Comparison of ENCODE assay signal across 19 mouse cellular contexts in genomic region chr5:148694352-148694751, GRCm38 (mm10).
DNase-seq lines count a peak whose midpoint lies in the region; ATAC-seq and TF ChIP-seq lines count a peak whose summit lies in the region.
"Had no signal": no experiment of that assay in that cellular context is flagged by ENCODE, and none has a peak within 500 bp of the region (broad histone marks: within the 10 kb centered on the region; RNA-seq: fewer than 3 reads in every experiment).

No protein-coding gene starts in this region.

- TF ChIP-seq CTCF in hindbrain, postnatal 0 days (IDR thresholded peaks at IDR 0.05; ENCODE audit: low read depth): no peak

- 66% methylated on average over 7 of the region's 7 CpGs for WGBS in midbrain, embryonic 11.5 days
- WGBS in midbrain, embryonic 16.5 days: 62% methylated on average over 7 of the region's 7 CpGs
- 30% methylated on average over 7 of the region's 7 CpGs for WGBS in embryonic facial prominence, embryonic 10.5 days
- WGBS in hindbrain, postnatal 0 days: 64% methylated on average over 7 of the region's 7 CpGs

- DNase-seq in midbrain, embryonic 11.5 days (ENCODE audit: low spot score, missing footprints): peak; percentile 81
- peak; percentile 83 for DNase-seq in embryonic facial prominence, embryonic 10.5 days (ENCODE audit: low spot score)
- DNase-seq in hindbrain, postnatal 0 days (ENCODE audit: low spot score): peak; percentile 43
- peak; percentile 76 for DNase-seq in retina, postnatal 1 day
- DNase-seq in ovary, adult 18-20 months (ENCODE audit: low spot score): no peak
- DNase-seq: kidney, postnatal 14 days; lung, postnatal 10 days; right cerebral cortex, postnatal 25 days; thymus, postnatal 14 days had no signal

- peak; percentile 42; the same call in 1 of the 2 replicates for ATAC-seq in midbrain, embryonic 11.5 days (ENCODE audit: low FRiP score)
- no peak for ATAC-seq in midbrain, embryonic 16.5 days
- no peak for ATAC-seq in hindbrain, postnatal 0 days
- ATAC-seq in megakaryocyte progenitor cell, adult 5-6 weeks (replicated peaks; ENCODE audit: poor library complexity): no peak
- ATAC-seq: forebrain, embryonic 14.5 days; intestine, embryonic 16.5 days had no signal

- H3K4me2 ChIP-seq in midbrain, embryonic 11.5 days: no peak overlapping the region
- no peak overlapping the region for H3K4me2 ChIP-seq in midbrain, embryonic 16.5 days (ENCODE audit: low read length)
- no peak overlapping the region for H3K4me2 ChIP-seq in hindbrain, postnatal 0 days (ENCODE audit: low read depth, low read length)
- H3K4me2 ChIP-seq: embryonic facial prominence, embryonic 15.5 days; heart, embryonic 12.5 days; limb, embryonic 15.5 days had no signal

- no peaks in the 10 kb centered on the region for H3K27me3 ChIP-seq in midbrain, embryonic 11.5 days (ENCODE audit: control insufficient read depth, insufficient read depth, low read length)
- H3K27me3 ChIP-seq in midbrain, embryonic 16.5 days (ENCODE audit: control insufficient read depth, insufficient read depth, low read depth, low read length): no peaks in the 10 kb centered on the region
- H3K27me3 ChIP-seq in embryonic facial prominence, embryonic 10.5 days (replicated peaks; ENCODE audit: low read depth, poor library complexity, severe bottlenecking): peaks cover 3% of the 10 kb centered on the region; the same call in 1 of the 2 replicates
- H3K27me3 ChIP-seq in hindbrain, postnatal 0 days (ENCODE audit: insufficient read depth, low read length): no peaks in the 10 kb centered on the region
- H3K27me3 ChIP-seq: heart, embryonic 12.5 days; limb, embryonic 15.5 days; megakaryocyte, embryonic 14.5 days had no signal

- no peak overlapping the region for H3K9ac ChIP-seq in midbrain, embryonic 11.5 days (ENCODE audit: low read length)
- no peak overlapping the region for H3K9ac ChIP-seq in midbrain, embryonic 16.5 days (ENCODE audit: low read depth, low read length)
- no peak overlapping the region for H3K9ac ChIP-seq in hindbrain, postnatal 0 days (replicated peaks; ENCODE audit: low read length)
- H3K9ac ChIP-seq: embryonic facial prominence, embryonic 15.5 days; heart, embryonic 12.5 days; limb, embryonic 15.5 days had no signal

- no peaks in the 10 kb centered on the region for H3K9me3 ChIP-seq in midbrain, embryonic 11.5 days (ENCODE audit: control insufficient read depth, low read length)
- peaks cover 7% of the 10 kb centered on the region; the same call in 1 of the 2 replicates for H3K9me3 ChIP-seq in midbrain, embryonic 16.5 days (replicated peaks; ENCODE audit: control insufficient read depth, low read length, poor library complexity, severe bottlenecking)
- H3K9me3 ChIP-seq in embryonic facial prominence, embryonic 10.5 days: no peaks in the 10 kb centered on the region; the same call in 1 of the 2 replicates
- no peaks in the 10 kb centered on the region for H3K9me3 ChIP-seq in hindbrain, postnatal 0 days (ENCODE audit: low read length)
- H3K9me3 ChIP-seq: embryonic facial prominence, embryonic 15.5 days; heart, embryonic 12.5 days; limb, embryonic 15.5 days had no signal

- H3K4me3 ChIP-seq in midbrain, embryonic 11.5 days (ENCODE audit: low read depth, low read length): no peak overlapping the region
- no peak overlapping the region for H3K4me3 ChIP-seq in midbrain, embryonic 16.5 days (ENCODE audit: low read depth, low read length)
- no peak overlapping the region for H3K4me3 ChIP-seq in embryonic facial prominence, embryonic 10.5 days
- no peak overlapping the region for H3K4me3 ChIP-seq in hindbrain, postnatal 0 days (ENCODE audit: low read length)
- H3K4me3 ChIP-seq: embryonic facial prominence, embryonic 15.5 days; heart, embryonic 12.5 days; left cerebral cortex, adult 2 months; limb, embryonic 15.5 days; megakaryocyte, embryonic 14.5 days had no signal

- no peaks in the 10 kb centered on the region for H3K36me3 ChIP-seq in midbrain, embryonic 11.5 days (ENCODE audit: control insufficient read depth, insufficient read depth, low read length)
- H3K36me3 ChIP-seq in midbrain, embryonic 16.5 days (ENCODE audit: control insufficient read depth, insufficient read depth, low read length): no peaks in the 10 kb centered on the region
- no peaks in the 10 kb centered on the region for H3K36me3 ChIP-seq in embryonic facial prominence, embryonic 10.5 days (replicated peaks)
- H3K36me3 ChIP-seq in hindbrain, postnatal 0 days (ENCODE audit: insufficient read depth, low read length): no peaks in the 10 kb centered on the region
- H3K36me3 ChIP-seq: embryonic facial prominence, embryonic 15.5 days; heart, embryonic 12.5 days; limb, embryonic 15.5 days had no signal

- H3K4me1 ChIP-seq in midbrain, embryonic 11.5 days (ENCODE audit: control insufficient read depth, insufficient read depth, low read length): no peaks in the 10 kb centered on the region
- peaks cover 17% of the 10 kb centered on the region; the same call in 1 of the 2 replicates for H3K4me1 ChIP-seq in midbrain, embryonic 16.5 days (ENCODE audit: control insufficient read depth, insufficient read depth, low read length)
- H3K4me1 ChIP-seq in embryonic facial prominence, embryonic 10.5 days: peaks cover 47% of the 10 kb centered on the region
- peaks cover 11% of the 10 kb centered on the region for H3K4me1 ChIP-seq in hindbrain, postnatal 0 days (ENCODE audit: insufficient read depth, low read length)
- H3K4me1 ChIP-seq: megakaryocyte, embryonic 14.5 days had no signal

- no peak overlapping the region for H3K27ac ChIP-seq in midbrain, embryonic 11.5 days (ENCODE audit: low read depth, low read length)
- no peak overlapping the region for H3K27ac ChIP-seq in midbrain, embryonic 16.5 days (ENCODE audit: low read length)
- H3K27ac ChIP-seq in embryonic facial prominence, embryonic 10.5 days (replicated peaks): peak overlapping the region; percentile 67
- H3K27ac ChIP-seq in hindbrain, postnatal 0 days: no peak overlapping the region
- H3K27ac ChIP-seq: embryonic facial prominence, embryonic 15.5 days; left cerebral cortex, adult 2 months; limb, embryonic 15.5 days; stomach, postnatal 0 days had no signal
